Mouse (Mus musculus) myocyte (in vitro differentiated cells): ENCODE data around the gene Scg3. TPM values are rescaled to one million over a fixed set of nuclear protein-coding genes. Genes with fewer than 3 reads are reported as not detected.

Experiments used
- H3K27me3 ChIP-seq: one replicate; pipeline ENCODE4 v1.6.1; 2011; ENCODE audit not compliant: control insufficient read depth, insufficient read depth, insufficient read length
- H3K36me3 ChIP-seq: one replicate; pipeline ENCODE4 v1.6.1; 2011; ENCODE audit not compliant: control insufficient read depth, insufficient read depth
- H3K4me2 ChIP-seq: one replicate; pipeline ENCODE4 v1.6.1; 2011; ENCODE audit warnings: low read depth, control low read depth
- H3K4me3 ChIP-seq: one replicate; pipeline ENCODE4 v1.5.1; 2011; ENCODE audit warnings: mild to moderate bottlenecking, control low read depth, moderate library complexity
- H3K79me2 ChIP-seq: one replicate; pipeline ENCODE4 v1.6.1; 2011; ENCODE audit not compliant: control insufficient read depth, insufficient read depth
- H3ac ChIP-seq: one replicate; pipeline ENCODE4 v1.6.1; 2011; ENCODE audit not compliant: control insufficient read depth, insufficient read length
- CEBPB ChIP-seq: IDR thresholded peaks from 2 replicates; pipeline ENCODE4 v1.6.1; 2011; ENCODE audit warnings: mild to moderate bottlenecking, moderate library complexity; ENCODE audit not compliant: poor library complexity, insufficient read depth, severe bottlenecking
- E2F4 ChIP-seq: IDR thresholded peaks from one replicate; pipeline ENCODE4 v1.6.1; 2011; ENCODE audit warnings: mild to moderate bottlenecking, control low read depth, moderate library complexity; ENCODE audit not compliant: insufficient read depth
- MAX ChIP-seq: IDR thresholded peaks from one replicate; pipeline ENCODE4 v1.6.1; 2011; ENCODE audit warnings: low read depth, mild to moderate bottlenecking, control low read depth
- MYOD1 ChIP-seq, 3 experiments: IDR thresholded peaks; one replicate each; pipeline ENCODE4 v1.6.1; 2011; ENCODE audit warnings: control low read depth in 2 of 3, low read depth in 2 of 3, mild to moderate bottlenecking in 2 of 3, moderate library complexity in 1 of 3; ENCODE audit not compliant: insufficient read length in 2 of 3, control insufficient read depth in 1 of 3
- MYOG ChIP-seq, 3 experiments: IDR thresholded peaks; one replicate each; pipeline ENCODE4 v1.6.1; 2011; ENCODE audit warnings: control low read depth in 2 of 3, low read depth in 2 of 3, mild to moderate bottlenecking in 2 of 3; ENCODE audit not compliant: insufficient read length in 2 of 3, control insufficient read depth in 1 of 3, insufficient read depth in 1 of 3
- POLR2A ChIP-seq: IDR thresholded peaks from one replicate; pipeline ENCODE4 v1.6.1; 2011; ENCODE audit warnings: low read depth, mild to moderate bottlenecking, control low read depth, moderate library complexity; ENCODE audit not compliant: insufficient read length
- POLR2AphosphoS2 ChIP-seq: IDR thresholded peaks from one replicate; pipeline ENCODE4 v1.6.1; 2011; ENCODE audit warnings: low read depth, control low read depth; ENCODE audit not compliant: insufficient read length
- REST ChIP-seq: IDR thresholded peaks from one replicate; pipeline ENCODE4 v1.6.1; 2011; ENCODE audit warnings: mild to moderate bottlenecking, control low read depth, moderate library complexity; ENCODE audit not compliant: insufficient read depth, insufficient read length
- SRF ChIP-seq: IDR thresholded peaks from one replicate; pipeline ENCODE4 v1.6.1; 2011; ENCODE audit warnings: low read depth; ENCODE audit not compliant: control insufficient read depth, insufficient read length
- TCF12 ChIP-seq: IDR thresholded peaks from one replicate; pipeline ENCODE4 v1.6.1; 2011; ENCODE audit warnings: mild to moderate bottlenecking, control low read depth; ENCODE audit not compliant: poor library complexity, insufficient read depth, severe bottlenecking
- TCF3 ChIP-seq: IDR thresholded peaks from one replicate; pipeline ENCODE4 v1.6.1; 2011; ENCODE audit warnings: low read depth, control low read depth; ENCODE audit not compliant: insufficient read length
- USF1 ChIP-seq: IDR thresholded peaks from one replicate; pipeline ENCODE4 v1.6.1; 2011; ENCODE audit warnings: low read depth, mild to moderate bottlenecking, control low read depth, moderate library complexity
- polyA plus RNA-seq: library from polyadenylated mRNA; unstranded; fragments of >200 nt; fragmentation: generic; extraction: Trizol; gene quantifications from one replicate; pipeline ENCODE4 v1.2.1, GENCODE M21; 2012; ENCODE audit warnings: missing spikeins

The Scg3 gene
- polyA plus RNA-seq, 1 experiment: not detected

- no peak overlapping the region for H3K4me2 ChIP-seq
- H3K79me2 ChIP-seq: no peaks in the 10 kb centered on the region
- TF ChIP-seq E2F4: no peak
- TF ChIP-seq TCF3: no peak
- no peak for TF ChIP-seq MYOG (IDR thresholded peaks at IDR 0.05; ENCODE audit: control insufficient read depth in 1 of 3, insufficient read depth in 1 of 3, insufficient read length in 2 of 3, low read depth in 2 of 3)
- TF ChIP-seq MYOD1 (IDR thresholded peaks at IDR 0.05; ENCODE audit: control insufficient read depth in 1 of 3, insufficient read length in 2 of 3, low read depth in 2 of 3): no peak
- no peak for TF ChIP-seq POLR2AphosphoS2
- no peak for TF ChIP-seq SRF
- TF ChIP-seq TCF12: no peak
- TF ChIP-seq POLR2A: no peak
- TF ChIP-seq CEBPB: no peak
- no peak for TF ChIP-seq REST
- TF ChIP-seq USF1: no peak
- no peak overlapping the region for H3K4me3 ChIP-seq
- no peaks in the 10 kb centered on the region for H3K27me3 ChIP-seq
- H3K36me3 ChIP-seq: no peaks in the 10 kb centered on the region
- H3ac ChIP-seq: no peak overlapping the region
Observed at GRCm38 (mm10) chr9:75632111-75632510, 51.7 kb downstream of the Scg3 start.

- Histone ChIP-seq H3ac (no peak overlapping the region), H3K4me2 (no peak overlapping the region), H3K4me3 (no peak overlapping the region), H3K79me2 (no peaks in the 10 kb centered on the region), H3K36me3 (no peaks in the 10 kb centered on the region), H3K27me3 (no peaks in the 10 kb centered on the region)
- TF ChIP-seq TCF12: no peak
- no peak for TF ChIP-seq USF1
- no peak for TF ChIP-seq SRF
- TF ChIP-seq MYOG (IDR thresholded peaks at IDR 0.05; ENCODE audit: control insufficient read depth in 1 of 3, insufficient read depth in 1 of 3, insufficient read length in 2 of 3, low read depth in 2 of 3): no peak
- TF ChIP-seq MYOD1 (IDR thresholded peaks at IDR 0.05; ENCODE audit: control insufficient read depth in 1 of 3, insufficient read length in 2 of 3, low read depth in 2 of 3): no peak
- no peak for TF ChIP-seq E2F4
- no peak for TF ChIP-seq POLR2AphosphoS2
- TF ChIP-seq CEBPB: no peak
- TF ChIP-seq POLR2A: no peak
- TF ChIP-seq TCF3: no peak
- TF ChIP-seq MAX: no peak
- no peak for TF ChIP-seq REST
Observed at GRCm38 (mm10) chr9:75630823-75631454, 52.9 kb downstream of the Scg3 start.

GRCm38 (mm10) chr9:75626308-75626604 lies 57.6 kb downstream of the Scg3 start:
- H3K27me3 ChIP-seq: no peaks in the 10 kb centered on the region
- H3ac ChIP-seq: peak overlapping the region; percentile 81
- no peaks in the 10 kb centered on the region for H3K36me3 ChIP-seq
- no peaks in the 10 kb centered on the region for H3K79me2 ChIP-seq
- TF ChIP-seq USF1 (no peak), E2F4 (no peak), REST (no peak), MYOD1 (IDR thresholded peaks at IDR 0.05; ENCODE audit: control insufficient read depth in 1 of 3, insufficient read length in 2 of 3, low read depth in 2 of 3) (no peak), POLR2AphosphoS2 (no peak), MYOG (IDR thresholded peaks at IDR 0.05; ENCODE audit: control insufficient read depth in 1 of 3, insufficient read depth in 1 of 3, insufficient read length in 2 of 3, low read depth in 2 of 3) (no peak), CEBPB (no peak), TCF12 (no peak), MAX (no peak)
- H3K4me3 ChIP-seq: peak overlapping the region; percentile 25
- H3K4me2 ChIP-seq: peak overlapping the region; percentile 80

GRCm38 (mm10) chr9:75625556-75626307 lies 58.1 kb downstream of the Scg3 start, which contains the start of gene Lysmd2:
Gene Lysmd2 (plus strand): TSS chr9:75625741.
- H3K27me3 ChIP-seq: no peaks in the 10 kb centered on the region
- TF ChIP-seq MYOD1 (IDR thresholded peaks at IDR 0.05; ENCODE audit: control insufficient read depth in 1 of 3, insufficient read length in 2 of 3, low read depth in 2 of 3): no peak
- TF ChIP-seq POLR2A: peak; percentile 62

More at GRCm38 (mm10) chr9:75625556-75626307, 58.1 kb downstream of the Scg3 start, which contains the start of gene Lysmd2:
- Histone ChIP-seq H3ac (peak within 1 kb of the TSS; percentile 81), H3K4me2 (peak within 1 kb of the TSS; percentile 80), H3K36me3 (no peaks in the 10 kb centered on the region), H3K4me3 (peak within 1 kb of the TSS; percentile 25), H3K79me2 (no peaks in the 10 kb centered on the region)
